Mouse (Mus musculus): ENCODE results near the gene Gxylt1. TPM values are rescaled to one million over a fixed set of nuclear protein-coding genes. Genes with fewer than 3 reads are reported as not detected.
"Not testable (repeated sequence)": the region's sequence is repeated elsewhere in the genome, so short reads cannot be mapped to it uniquely, and the experiment has no call there.

Gene Gxylt1
- polyA plus RNA-seq, 1 experiment from 2014 or later: 15.1 TPM

GRCm38 (mm10) chr15:93255295-93255694 is 19.7 kb downstream of the Gxylt1 start:
- Histone ChIP-seq H3K9ac (ENCODE audit: low read depth, low read length) (no peak overlapping the region), H3K36me3 (ENCODE audit: control insufficient read depth, insufficient read depth, low read length) (peaks cover 62% of the 10 kb centered on the region), H3K4me3 (ENCODE audit: low read depth, low read length) (no peak overlapping the region), H3K9me3 (ENCODE audit: control insufficient read depth, low read length) (no peaks in the 10 kb centered on the region), H3K27ac (replicated peaks; ENCODE audit: low read depth, low read length) (no peak overlapping the region), H3K4me2 (ENCODE audit: low read depth, low read length) (no peak overlapping the region), H3K27me3 (replicated peaks; ENCODE audit: control insufficient read depth, insufficient read depth, low read length) (no peaks in the 10 kb centered on the region), H3K4me1 (ENCODE audit: control insufficient read depth, insufficient read depth, low read length) (no peaks in the 10 kb centered on the region)
- 28% methylated on average over 10 of the region's 10 CpGs for WGBS
- ATAC-seq (ENCODE audit: low read depth) (no peak), DNase-seq (ENCODE audit: low spot score) (no peak)

GRCm38 (mm10) chr15:93253172-93253571 is 21.8 kb downstream of the Gxylt1 start:
- peaks cover 66% of the 10 kb centered on the region for H3K36me3 ChIP-seq (ENCODE audit: control insufficient read depth, insufficient read depth, low read length)
- WGBS: 71% methylated on average over 8 of the region's 8 CpGs
- no peak overlapping the region for H3K4me2 ChIP-seq (ENCODE audit: low read depth, low read length)
- no peaks in the 10 kb centered on the region for H3K27me3 ChIP-seq (replicated peaks; ENCODE audit: control insufficient read depth, insufficient read depth, low read length)
- DNase-seq (ENCODE audit: low spot score) (no peak), ATAC-seq (ENCODE audit: low read depth) (no peak)
- H3K9me3 ChIP-seq (ENCODE audit: control insufficient read depth, low read length): no peaks in the 10 kb centered on the region
- H3K27ac ChIP-seq (replicated peaks; ENCODE audit: low read depth, low read length): no peak overlapping the region
- no peak overlapping the region for H3K9ac ChIP-seq (ENCODE audit: low read depth, low read length)
- no peak overlapping the region for H3K4me3 ChIP-seq (ENCODE audit: low read depth, low read length)
- H3K4me1 ChIP-seq (ENCODE audit: control insufficient read depth, insufficient read depth, low read length): no peaks in the 10 kb centered on the region

GRCm38 (mm10) chr15:93252396-93252795 is 22.6 kb downstream of the Gxylt1 start:
- Histone ChIP-seq H3K9me3 (ENCODE audit: control insufficient read depth, low read length) (no peaks in the 10 kb centered on the region), H3K27ac (replicated peaks; ENCODE audit: low read depth, low read length) (no peak overlapping the region), H3K4me3 (ENCODE audit: low read depth, low read length) (no peak overlapping the region), H3K4me1 (ENCODE audit: control insufficient read depth, insufficient read depth, low read length) (no peaks in the 10 kb centered on the region), H3K36me3 (ENCODE audit: control insufficient read depth, insufficient read depth, low read length) (peaks cover 68% of the 10 kb centered on the region), H3K4me2 (ENCODE audit: low read depth, low read length) (no peak overlapping the region), H3K9ac (ENCODE audit: low read depth, low read length) (no peak overlapping the region), H3K27me3 (replicated peaks; ENCODE audit: control insufficient read depth, insufficient read depth, low read length) (no peaks in the 10 kb centered on the region)
- WGBS: 81% methylated on average over 6 of the region's 6 CpGs
- DNase-seq (ENCODE audit: low spot score): no peak
- ATAC-seq (ENCODE audit: low read depth): no peak

- 40% methylated on average over 13 of the region's 13 CpGs for WGBS
- no peak; the same call in 1 of the 2 replicates for ATAC-seq (ENCODE audit: low read depth)
- H3K27me3 ChIP-seq (replicated peaks; ENCODE audit: control insufficient read depth, insufficient read depth, low read length): no peaks in the 10 kb centered on the region
- no peaks in the 10 kb centered on the region for H3K4me1 ChIP-seq (ENCODE audit: control insufficient read depth, insufficient read depth, low read length)
- peaks cover 67% of the 10 kb centered on the region for H3K36me3 ChIP-seq (ENCODE audit: control insufficient read depth, insufficient read depth, low read length)
- H3K9me3 ChIP-seq (ENCODE audit: control insufficient read depth, low read length): no peaks in the 10 kb centered on the region
- no peak overlapping the region for H3K4me2 ChIP-seq (ENCODE audit: low read depth, low read length)
- no peak overlapping the region for H3K27ac ChIP-seq (replicated peaks; ENCODE audit: low read depth, low read length)
- H3K9ac ChIP-seq (ENCODE audit: low read depth, low read length): no peak overlapping the region
- DNase-seq (ENCODE audit: low spot score): peak; percentile 32
- H3K4me3 ChIP-seq (ENCODE audit: low read depth, low read length): no peak overlapping the region
Observed at GRCm38 (mm10) chr15:93251553-93252250, 23.3 kb downstream of the Gxylt1 start.

GRCm38 (mm10) chr15:93243202-93243601 is 31.8 kb downstream of the Gxylt1 start:
- WGBS: 50% methylated on average over 10 of the region's 10 CpGs
- H3K4me1 ChIP-seq (ENCODE audit: control insufficient read depth, insufficient read depth, low read length): 0 out of 2 replicates have a peak, but pooled peaks cover 2% of the 10 kb centered on the region
- 0 out of 2 replicates have a peak, but pooled peaks cover 5% of the 10 kb centered on the region for H3K9me3 ChIP-seq (ENCODE audit: control insufficient read depth, low read length)
- 0 out of 2 replicates have a peak overlapping the region, but pooled peaks have one; percentile 14 for H3K9ac ChIP-seq (ENCODE audit: low read depth, low read length)
- peaks cover 64% of the 10 kb centered on the region for H3K36me3 ChIP-seq (ENCODE audit: control insufficient read depth, insufficient read depth, low read length)
- H3K27ac ChIP-seq (replicated peaks; ENCODE audit: low read depth, low read length): no peak overlapping the region
- H3K4me3 ChIP-seq (ENCODE audit: low read depth, low read length): no peak overlapping the region
- no peaks in the 10 kb centered on the region for H3K27me3 ChIP-seq (replicated peaks; ENCODE audit: control insufficient read depth, insufficient read depth, low read length)
- DNase-seq (ENCODE audit: low spot score): peak; percentile 38
- peak; percentile 72; the same call in 1 of the 2 replicates for ATAC-seq (ENCODE audit: low read depth)
- no peak overlapping the region for H3K4me2 ChIP-seq (ENCODE audit: low read depth, low read length)

- not testable (repeated sequence) for H3K9me3 ChIP-seq (ENCODE audit: control insufficient read depth, low read length); ATAC-seq (ENCODE audit: low read depth); H3K27ac ChIP-seq (replicated peaks; ENCODE audit: low read depth, low read length); H3K4me3 ChIP-seq (ENCODE audit: low read depth, low read length); H3K4me2 ChIP-seq (ENCODE audit: low read depth, low read length); H3K9ac ChIP-seq (ENCODE audit: low read depth, low read length); H3K27me3 ChIP-seq (replicated peaks; ENCODE audit: control insufficient read depth, insufficient read depth, low read length); DNase-seq (ENCODE audit: low spot score); H3K4me1 ChIP-seq (ENCODE audit: control insufficient read depth, insufficient read depth, low read length)
- WGBS: 91% methylated on average over 10 of the region's 10 CpGs
- peaks cover 23% of the 10 kb centered on the region for H3K36me3 ChIP-seq (ENCODE audit: control insufficient read depth, insufficient read depth, low read length)
Observed at GRCm38 (mm10) chr15:93236456-93236855, 38.5 kb downstream of the Gxylt1 start.

GRCm38 (mm10) chr15:93229028-93229427 is 46.0 kb downstream of the Gxylt1 start:
- Histone ChIP-seq H3K4me2 (ENCODE audit: low read depth, low read length) (no peak overlapping the region), H3K27ac (replicated peaks; ENCODE audit: low read depth, low read length) (no peak overlapping the region), H3K4me1 (ENCODE audit: control insufficient read depth, insufficient read depth, low read length) (peaks cover 6% of the 10 kb centered on the region; the same call in 1 of the 2 replicates), H3K9me3 (ENCODE audit: control insufficient read depth, low read length) (0 out of 2 replicates have a peak, but pooled peaks cover 5% of the 10 kb centered on the region), H3K36me3 (ENCODE audit: control insufficient read depth, insufficient read depth, low read length) (no peaks in the 10 kb centered on the region), H3K27me3 (replicated peaks; ENCODE audit: control insufficient read depth, insufficient read depth, low read length) (no peaks in the 10 kb centered on the region), H3K4me3 (ENCODE audit: low read depth, low read length) (no peak overlapping the region), H3K9ac (ENCODE audit: low read depth, low read length) (no peak overlapping the region)
- 75% methylated on average over 11 of the region's 11 CpGs for WGBS
- no peak for ATAC-seq (ENCODE audit: low read depth)
- no peak for DNase-seq (ENCODE audit: low spot score)

GRCm38 (mm10) chr15:93228375-93228774 is 46.6 kb downstream of the Gxylt1 start:
- no peak overlapping the region for H3K4me3 ChIP-seq (ENCODE audit: low read depth, low read length)
- no peak overlapping the region for H3K9ac ChIP-seq (ENCODE audit: low read depth, low read length)
- no peaks in the 10 kb centered on the region for H3K27me3 ChIP-seq (replicated peaks; ENCODE audit: control insufficient read depth, insufficient read depth, low read length)
- no peak overlapping the region for H3K4me2 ChIP-seq (ENCODE audit: low read depth, low read length)
- H3K4me1 ChIP-seq (ENCODE audit: control insufficient read depth, insufficient read depth, low read length): peaks cover 6% of the 10 kb centered on the region; the same call in 1 of the 2 replicates
- no peaks in the 10 kb centered on the region for H3K36me3 ChIP-seq (ENCODE audit: control insufficient read depth, insufficient read depth, low read length)
- 0 out of 2 replicates have a peak, but pooled peaks cover 5% of the 10 kb centered on the region for H3K9me3 ChIP-seq (ENCODE audit: control insufficient read depth, low read length)
- 79% methylated on average over 10 of the region's 10 CpGs for WGBS
- DNase-seq (ENCODE audit: low spot score) (no peak), ATAC-seq (ENCODE audit: low read depth) (no peak)
- H3K27ac ChIP-seq (replicated peaks; ENCODE audit: low read depth, low read length): no peak overlapping the region

- DNase-seq (ENCODE audit: low spot score) (peak; percentile 69), ATAC-seq (ENCODE audit: low read depth) (0 out of 2 replicates have a peak, but pooled peaks have one; percentile 53)
- Histone ChIP-seq H3K9ac (ENCODE audit: low read depth, low read length) (no peak overlapping the region), H3K4me3 (ENCODE audit: low read depth, low read length) (no peak overlapping the region), H3K4me2 (ENCODE audit: low read depth, low read length) (no peak overlapping the region), H3K9me3 (ENCODE audit: control insufficient read depth, low read length) (0 out of 2 replicates have a peak, but pooled peaks cover 4% of the 10 kb centered on the region), H3K27ac (replicated peaks; ENCODE audit: low read depth, low read length) (no peak overlapping the region), H3K27me3 (replicated peaks; ENCODE audit: control insufficient read depth, insufficient read depth, low read length) (no peaks in the 10 kb centered on the region), H3K36me3 (ENCODE audit: control insufficient read depth, insufficient read depth, low read length) (no peaks in the 10 kb centered on the region), H3K4me1 (ENCODE audit: control insufficient read depth, insufficient read depth, low read length) (peaks cover 6% of the 10 kb centered on the region; the same call in 1 of the 2 replicates)
- WGBS: 26% methylated on average over 6 of the region's 6 CpGs
Observed at GRCm38 (mm10) chr15:93227764-93228079, 47.3 kb downstream of the Gxylt1 start.
